Mouse (Mus musculus): ENCODE results near the gene I830077J02Rik.

GRCm38 (mm10) chr3:105893941-105894391, 38.5 kb downstream of the I830077J02Rik start:
- TF ChIP-seq FLI1 (IDR thresholded peaks at IDR 0.05; ENCODE audit: low read length) (no peak), GATA1 (IDR thresholded peaks at IDR 0.05; ENCODE audit: borderline replicate concordance, low read length) (no peak)

All from megakaryocyte, embryonic 14.5 days (primary cell).